Mouse (Mus musculus) liver, adult 2 months (tissue): ENCODE data around the gene Tmem255b. TPM values are rescaled to one million over a fixed set of nuclear protein-coding genes. Genes with fewer than 3 reads are reported as not detected.

Source experiments
- DNase-seq: peaks from one replicate; pipeline ENCODE4 v3.0.0-alpha.2; 2011; ENCODE audit warnings: low read depth, low spot score; ENCODE audit errors: extremely low read depth
- H3K27ac ChIP-seq: fragments of 200-500 bp; replicated peaks from 2 replicates; pipeline ENCODE4 v1.5.1; 2012; ENCODE audit warnings: low read depth, mild to moderate bottlenecking, control low read depth, inconsistent platforms, low read length; ENCODE audit not compliant: insufficient read depth
- H3K27me3 ChIP-seq: fragments of 200-500 bp; 2 replicates; pipeline ENCODE4 v1.6.1; 2012; ENCODE audit warnings: mild to moderate bottlenecking, moderate library complexity, low read length, inconsistent platforms; ENCODE audit not compliant: control insufficient read depth, insufficient read depth
- H3K36me3 ChIP-seq: fragments of 200-500 bp; 2 replicates; pipeline ENCODE4 v1.6.1; 2012; ENCODE audit warnings: low read length, inconsistent platforms; ENCODE audit not compliant: control insufficient read depth, insufficient read depth
- H3K4me1 ChIP-seq: fragments of 200-500 bp; 2 replicates; pipeline ENCODE4 v1.6.1; 2011; ENCODE audit warnings: low read length; ENCODE audit not compliant: control insufficient read depth, insufficient read depth
- H3K4me3 ChIP-seq: fragments of 200-500 bp; 2 replicates; pipeline ENCODE4 v1.5.1; 2011; ENCODE audit warnings: low read depth, mild to moderate bottlenecking, control low read depth, low read length, moderate library complexity; ENCODE audit not compliant: insufficient read depth
- H3K79me2 ChIP-seq: fragments of 200-500 bp; 2 replicates; pipeline ENCODE4 v1.6.1; 2012; ENCODE audit warnings: inconsistent platforms, mild to moderate bottlenecking, low read length, moderate library complexity; ENCODE audit not compliant: control insufficient read depth, insufficient read depth
- H3K9ac ChIP-seq: fragments of 200-500 bp; 2 replicates; pipeline ENCODE4 v1.6.1; 2012; ENCODE audit warnings: low read depth, mild to moderate bottlenecking, control low read depth, inconsistent platforms, low read length
- CTCF ChIP-seq: fragments of 200-500 bp; IDR thresholded peaks from 2 replicates; pipeline ENCODE4 v1.5.1; 2011; ENCODE audit warnings: low read depth, low read length, control low read depth
- POLR2A ChIP-seq: fragments of 200-500 bp; IDR thresholded peaks from 2 replicates; pipeline ENCODE4 v1.6.1; 2011; ENCODE audit warnings: low read length, control low read depth; ENCODE audit not compliant: insufficient read depth; ENCODE audit errors: extremely low read depth
- WGBS: fragments of 180-500 bp; shearing (Covaris S2); methylation state at CpG from one replicate; pipeline ENCODE4 v1.1.7; 2018; 5-methylcytosine and 5-hydroxymethylcytosine counted together
- polyA plus RNA-seq: library from polyadenylated mRNA; depleted of rRNA; stranded (reverse); fragments of >200 nt; gene quantifications from 2 replicates; pipeline ENCODE4 v1.2.3, GENCODE M21; 2012; rRNA removed
- total RNA-seq: library from RNA; depleted of rRNA; stranded (reverse); fragments of >200 nt; gene quantifications from 2 replicates; pipeline ENCODE4 v1.2.3, GENCODE M21; 2014; rRNA removed

Gene Tmem255b
- total and polyA plus RNA-seq, 2 experiments, result 0.35 TPM; not detected in 1

DNA sequence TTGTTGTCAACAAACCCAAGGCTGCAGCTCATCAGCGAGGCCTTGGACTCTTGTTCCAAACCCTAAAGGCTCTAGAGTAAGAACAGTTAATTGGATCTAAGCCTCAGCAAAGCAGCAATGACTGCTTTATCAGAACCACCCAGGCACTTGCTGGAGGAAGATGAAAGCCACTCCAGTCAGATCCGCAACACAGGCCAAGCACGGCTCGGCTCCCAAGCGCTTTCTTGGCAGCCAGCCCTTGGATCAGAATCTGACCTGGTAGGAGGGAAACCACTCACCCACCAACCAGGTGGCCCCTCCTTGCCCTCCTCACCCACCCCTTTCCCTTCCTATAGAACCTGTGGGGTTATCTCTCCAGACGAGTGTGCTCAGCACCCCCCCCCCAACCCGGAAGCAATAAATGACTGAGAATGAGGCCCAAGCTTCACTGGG lies 81.0 kb downstream of the Tmem255b start:
- H3K79me2 ChIP-seq, result no peaks in the 10 kb centered on the region
- peak; percentile 86 for DNase-seq
- H3K9ac ChIP-seq, result no peak overlapping the region
- TF ChIP-seq CTCF (no peak), POLR2A (no peak)
- peaks cover 16% of the 10 kb centered on the region for H3K4me1 ChIP-seq
- H3K36me3 ChIP-seq, result no peaks in the 10 kb centered on the region
- H3K27me3 ChIP-seq, result no peaks in the 10 kb centered on the region
- H3K4me3 ChIP-seq, result no peak overlapping the region
- no peak overlapping the region for H3K27ac ChIP-seq
- 24% methylated on average over 7 of the region's 7 CpGs for WGBS

- H3K9ac ChIP-seq, result no peak overlapping the region
- H3K4me3 ChIP-seq, result no peak overlapping the region
- TF ChIP-seq CTCF (no peak), POLR2A (no peak)
- H3K36me3 ChIP-seq, result no peaks in the 10 kb centered on the region
- no peak overlapping the region for H3K27ac ChIP-seq
- no peaks in the 10 kb centered on the region for H3K79me2 ChIP-seq
- no peak for DNase-seq
- 76% methylated on average over 5 of the region's 5 CpGs for WGBS
- peaks cover 16% of the 10 kb centered on the region for H3K4me1 ChIP-seq
- no peaks in the 10 kb centered on the region for H3K27me3 ChIP-seq
Observed at GRCm38 (mm10) chr8:13516728-13517127, 81.7 kb downstream of the Tmem255b start.

DNA sequence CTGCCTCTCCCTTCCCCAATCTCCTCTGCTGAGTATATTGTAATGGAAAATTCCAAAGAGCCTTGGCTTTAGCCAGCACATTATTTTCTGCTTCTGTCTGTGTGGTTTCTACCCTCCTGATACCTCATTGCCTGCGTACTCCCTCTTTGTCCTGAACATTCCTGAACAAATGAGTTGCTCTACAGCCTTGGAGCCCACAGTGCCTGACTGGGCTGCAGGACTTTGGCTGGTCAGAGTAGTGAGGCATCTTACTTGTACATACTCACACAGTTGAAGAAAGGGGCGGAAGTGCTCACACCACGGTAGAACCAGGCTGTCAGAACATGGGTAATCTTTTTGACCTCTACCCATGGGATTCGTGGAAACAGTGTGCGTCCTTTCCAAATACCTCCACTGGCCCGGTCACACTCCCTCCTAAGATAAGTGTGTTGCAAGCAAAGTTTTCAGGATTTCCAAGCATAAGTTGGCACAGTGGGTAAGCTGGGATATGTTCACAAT lies 82.3 kb downstream of the Tmem255b start:
- WGBS, result 28% methylated on average over 6 of the region's 6 CpGs
- no peaks in the 10 kb centered on the region for H3K79me2 ChIP-seq
- H3K4me3 ChIP-seq, result no peak overlapping the region
- H3K27ac ChIP-seq, result peak overlapping the region; percentile 70
- peak; percentile 94 for DNase-seq
- peaks cover 16% of the 10 kb centered on the region for H3K4me1 ChIP-seq
- no peak overlapping the region for H3K9ac ChIP-seq
- no peaks in the 10 kb centered on the region for H3K27me3 ChIP-seq
- H3K36me3 ChIP-seq, result no peaks in the 10 kb centered on the region
- TF ChIP-seq POLR2A, result no peak
- TF ChIP-seq CTCF, result no peak

Other genes with a start within 250 kb of the Tmem255b start
- gene Grtp1, start 234.6 kb upstream of the Tmem255b start, total RNA-seq, result 25.3 and 25.5 TPM in 2 replicates
- gene Grtp1, start 234.6 kb upstream of the Tmem255b start, polyA plus RNA-seq, result 28.3 and 30.3 TPM in 2 replicates
- 0.74 TPM in 1 of 2 replicates, not detected in the other for gene Adprhl1, start 181.0 kb upstream of the Tmem255b start, total RNA-seq
- gene Adprhl1, start 181.0 kb upstream of the Tmem255b start, polyA plus RNA-seq, result not detected in 2 replicates
- gene Dcun1d2, start 147.1 kb upstream of the Tmem255b start, total RNA-seq, result 10.6 and 10.7 TPM in 2 replicates
- gene Dcun1d2, start 147.1 kb upstream of the Tmem255b start, polyA plus RNA-seq, result 11.0 and 13.1 TPM in 2 replicates
- 5.1 and 5.5 TPM in 2 replicates for gene Tmco3, start 147.0 kb upstream of the Tmem255b start, total RNA-seq
- 7.0 and 9.0 TPM in 2 replicates for gene Tmco3, start 147.0 kb upstream of the Tmem255b start, polyA plus RNA-seq
- gene Tfdp1, start 96.4 kb upstream of the Tmem255b start, total RNA-seq, result 12.8 and 13.2 TPM in 2 replicates
- gene Tfdp1, start 96.4 kb upstream of the Tmem255b start, polyA plus RNA-seq, result 12.9 TPM in 2 replicates
- gene Atp4b, start 38.4 kb upstream of the Tmem255b start, total RNA-seq, result not detected in 2 replicates
- gene Atp4b, start 38.4 kb upstream of the Tmem255b start, polyA plus RNA-seq, result not detected in 2 replicates
- gene Grk1, start 30.1 kb upstream of the Tmem255b start, total RNA-seq, result not detected in 2 replicates
- gene Grk1, start 30.1 kb upstream of the Tmem255b start, polyA plus RNA-seq, result not detected in 2 replicates
- 23.9 and 25.5 TPM in 2 replicates for gene Gas6, start 59.3 kb downstream of the Tmem255b start, total RNA-seq
- gene Gas6, start 59.3 kb downstream of the Tmem255b start, polyA plus RNA-seq, result 36.6 and 50.5 TPM in 2 replicates
- not detected in 2 replicates for gene 1700029H14Rik, start 127.3 kb downstream of the Tmem255b start, total RNA-seq
- not detected in 2 replicates for gene 1700029H14Rik, start 127.3 kb downstream of the Tmem255b start, polyA plus RNA-seq
- 10.3 TPM in 2 replicates for gene Rasa3, start 242.4 kb downstream of the Tmem255b start, total RNA-seq
- 6.1 and 6.6 TPM in 2 replicates for gene Rasa3, start 242.4 kb downstream of the Tmem255b start, polyA plus RNA-seq